22 mouse cellular contexts compared by ENCODE assay signal in the genomic region with DNA sequence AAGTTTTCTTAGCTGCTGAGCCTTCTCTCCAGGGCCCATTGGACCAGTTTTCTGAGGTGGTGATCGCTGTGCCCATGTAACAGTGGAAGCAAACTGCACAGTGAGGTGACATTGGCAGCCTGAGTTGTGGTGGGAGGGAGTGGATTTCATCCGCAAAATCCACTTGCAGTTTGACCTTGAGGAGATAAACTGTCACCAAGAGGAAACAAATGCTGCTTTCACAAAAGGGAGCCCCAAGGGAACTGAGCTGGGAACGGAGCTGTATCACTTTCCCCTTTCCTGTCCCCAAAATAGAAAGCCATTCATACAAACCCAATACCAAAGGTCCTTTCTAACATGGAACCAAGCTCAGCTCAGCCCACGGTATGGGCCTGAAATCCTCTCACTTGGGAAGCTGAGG. TPM values are rescaled to one million over a fixed set of nuclear protein-coding genes. Genes with fewer than 3 reads are reported as not detected.
DNase-seq lines count a peak whose midpoint lies in the region; ATAC-seq and TF ChIP-seq lines count a peak whose summit lies in the region.
"Had no signal": no experiment of that assay in that cellular context is flagged by ENCODE, and none has a peak within 500 bp of the region (broad histone marks: within the 10 kb centered on the region; RNA-seq: fewer than 3 reads in every experiment).

No protein-coding gene starts in this region.

- no peaks in the 10 kb centered on the region for H3K36me3 ChIP-seq in liver, postnatal 0 days (replicated peaks; ENCODE audit: insufficient read depth, low read length)
- no peaks in the 10 kb centered on the region for H3K36me3 ChIP-seq in liver, embryonic 12.5 days
- no peaks in the 10 kb centered on the region for H3K36me3 ChIP-seq in kidney, adult 2 months (ENCODE audit: control insufficient read depth, insufficient read depth, low read length)
- H3K36me3 ChIP-seq: forebrain, embryonic 10.5 days; heart, embryonic 10.5 days; heart, embryonic 13.5 days; hindbrain, embryonic 12.5 days; hindbrain, embryonic 15.5 days had no signal

- TF ChIP-seq EP300 in liver, postnatal 0 days (IDR thresholded peaks at IDR 0.05; ENCODE audit: low read depth) = no peak

- no peaks in the 10 kb centered on the region for H3K27me3 ChIP-seq in liver, postnatal 0 days (ENCODE audit: insufficient read depth, low read length)
- no peaks in the 10 kb centered on the region for H3K27me3 ChIP-seq in liver, embryonic 12.5 days (replicated peaks)
- no peaks in the 10 kb centered on the region for H3K27me3 ChIP-seq in kidney, adult 2 months (replicated peaks; ENCODE audit: control insufficient read depth, insufficient read depth, low read length)
- H3K27me3 ChIP-seq: forebrain, embryonic 13.5 days; heart, embryonic 13.5 days; hindbrain, embryonic 12.5 days; hindbrain, embryonic 15.5 days had no signal

- no peaks in the 10 kb centered on the region for H3K9me3 ChIP-seq in liver, postnatal 0 days (ENCODE audit: low read length)
- H3K9me3 ChIP-seq in liver, embryonic 12.5 days (replicated peaks) = no peaks in the 10 kb centered on the region
- H3K9me3 ChIP-seq: forebrain, embryonic 10.5 days; forebrain, embryonic 13.5 days; heart, embryonic 10.5 days; heart, embryonic 13.5 days; hindbrain, embryonic 12.5 days; hindbrain, embryonic 15.5 days had no signal

- H3K4me2 ChIP-seq in liver, postnatal 0 days (ENCODE audit: low read depth, low read length) = no peak overlapping the region
- no peak overlapping the region for H3K4me2 ChIP-seq in liver, embryonic 12.5 days
- H3K4me2 ChIP-seq: forebrain, embryonic 13.5 days; heart, embryonic 13.5 days; hindbrain, embryonic 12.5 days; hindbrain, embryonic 15.5 days had no signal

- no peak overlapping the region for H3K27ac ChIP-seq in liver, postnatal 0 days (ENCODE audit: low read depth)
- H3K27ac ChIP-seq in liver, embryonic 12.5 days = no peak overlapping the region
- H3K27ac ChIP-seq in kidney, adult 2 months (ENCODE audit: insufficient read depth, low read depth, low read length) = no peak overlapping the region
- H3K27ac ChIP-seq: forebrain, embryonic 10.5 days; forebrain, embryonic 13.5 days; heart, embryonic 10.5 days; heart, embryonic 13.5 days; hindbrain, embryonic 12.5 days; hindbrain, embryonic 15.5 days had no signal

- DNase-seq in adrenal gland, adult 2 months = peak; percentile 27
- no peak for DNase-seq in adrenal gland, adult 18-20 months (ENCODE audit: low spot score in 2 of 2)
- peak; percentile 92 for DNase-seq in heart, adult 11 months
- no peak for DNase-seq in heart, postnatal 4 days
- peak; percentile 11 for DNase-seq in liver, postnatal 0 days
- DNase-seq in kidney, adult 2 months = no peak
- DNase-seq: cerebellum, adult 18-20 months; cerebellum, adult 9-10 months; cerebellum, postnatal 14 days; gastrocnemius, postnatal 10 days; gastrocnemius, postnatal 36 days; heart, postnatal 14 days had no signal

- ATAC-seq in liver, postnatal 0 days = no peak
- ATAC-seq in liver, embryonic 12.5 days = no peak
- ATAC-seq: CD4-positive, CD25-positive, alpha-beta regulatory T cell, adult 4 months; forebrain, embryonic 13.5 days; forebrain, embryonic 16.5 days; intestine, postnatal 0 days had no signal

- WGBS in liver, postnatal 0 days (ENCODE audit: insufficient replicate concordance) = 44% methylated on average over 4 of the region's 4 CpGs
- WGBS in liver, embryonic 12.5 days (ENCODE audit: insufficient replicate concordance) = 58% methylated on average over 4 of the region's 4 CpGs
- WGBS in kidney, adult 2 months = 66% methylated on average over 4 of the region's 4 CpGs

- no peak overlapping the region for H3K9ac ChIP-seq in liver, postnatal 0 days (replicated peaks)
- no peak overlapping the region for H3K9ac ChIP-seq in liver, embryonic 12.5 days
- H3K9ac ChIP-seq: forebrain, embryonic 13.5 days; heart, embryonic 13.5 days; hindbrain, embryonic 12.5 days; hindbrain, embryonic 15.5 days had no signal

- no peak for TF ChIP-seq POLR2A in kidney, adult 2 months (IDR thresholded peaks at IDR 0.05; ENCODE audit: low read depth, low read length)

- H3K4me3 ChIP-seq in liver, postnatal 0 days (ENCODE audit: low read depth, low read length) = no peak overlapping the region
- H3K4me3 ChIP-seq in liver, embryonic 12.5 days = no peak overlapping the region
- no peak overlapping the region for H3K4me3 ChIP-seq in kidney, adult 2 months (ENCODE audit: insufficient read depth, low read depth, low read length)
- H3K4me3 ChIP-seq: forebrain, embryonic 10.5 days; forebrain, embryonic 13.5 days; heart, embryonic 10.5 days; heart, embryonic 13.5 days; hindbrain, embryonic 12.5 days; hindbrain, embryonic 15.5 days had no signal

- TF ChIP-seq CTCF in liver, postnatal 0 days (IDR thresholded peaks at IDR 0.05; ENCODE audit: low read depth) = no peak
- TF ChIP-seq CTCF in kidney, adult 2 months (conservative IDR thresholded peaks at IDR 0.05; ENCODE audit: insufficient read depth, insufficient read length, low read depth, low read length) = no peak

- 0 out of 2 replicates have a peak, but pooled peaks cover 6% of the 10 kb centered on the region for H3K4me1 ChIP-seq in liver, postnatal 0 days (ENCODE audit: insufficient read depth)
- H3K4me1 ChIP-seq in liver, embryonic 12.5 days = peaks cover 17% of the 10 kb centered on the region
- no peaks in the 10 kb centered on the region for H3K4me1 ChIP-seq in kidney, adult 2 months (ENCODE audit: control insufficient read depth, insufficient read depth, low read length)

RNA-seq across cellular contexts. Expression of a gene that starts 27.6 kb away (rescaled TPM):
- 10 to 100 TPM; 56.9 to 61.6 TPM for total RNA-seq in adrenal gland, adult 2 months (2021)
- polyA plus RNA-seq in adrenal gland, adult 2 months (2012; rRNA removed) = 59.3 and 60.1 TPM in 2 replicates
- total RNA-seq in adrenal gland, adult 18-20 months (2021) = 10 to 100 TPM; 42.0 to 73.4 TPM
- 10 to 100 TPM; 57.5 to 59.6 TPM for total RNA-seq in heart, postnatal 4 days (2021)
- 26.2 and 29.7 TPM in 2 replicates for polyA plus RNA-seq in liver, postnatal 0 days (2015; fragmentation: Nextera tagmentation; extraction: Ambion mirVana)
- polyA plus RNA-seq in liver, embryonic 12.5 days (2016; fragmentation: Nextera tagmentation; extraction: Ambion mirVana) = 38.5 and 39.0 TPM in 2 replicates
- polyA plus RNA-seq in kidney, adult 2 months (2012; rRNA removed) = 16.4 and 16.7 TPM in 2 replicates

RNA-seq across cellular contexts. Expression of a gene that starts 35.1 kb away (rescaled TPM):
- 10 to 100 TPM; 30.5 TPM for total RNA-seq in adrenal gland, adult 2 months (2021)
- 50.0 and 52.5 TPM in 2 replicates for polyA plus RNA-seq in adrenal gland, adult 2 months (2012; rRNA removed)
- 10 to 100 TPM; 29.6 to 33.1 TPM for total RNA-seq in adrenal gland, adult 18-20 months (2021)
- total RNA-seq in heart, postnatal 4 days (2021) = 10 to 100 TPM; 31.4 to 34.2 TPM
- polyA plus RNA-seq in liver, postnatal 0 days (2015; fragmentation: Nextera tagmentation; extraction: Ambion mirVana) = 14.6 and 16.6 TPM in 2 replicates
- 47.2 and 47.3 TPM in 2 replicates for polyA plus RNA-seq in liver, embryonic 12.5 days (2016; fragmentation: Nextera tagmentation; extraction: Ambion mirVana)
- polyA plus RNA-seq in kidney, adult 2 months (2012; rRNA removed) = 28.7 and 29.7 TPM in 2 replicates

RNA-seq across cellular contexts. Expression of a gene that starts 37.7 kb away (rescaled TPM):
- total RNA-seq in adrenal gland, adult 2 months (2021) = 10 to 100 TPM in 1 of 2 experiments, 1 to 10 TPM in 1; 6.2 to 17.2 TPM
- 46.0 and 60.2 TPM in 2 replicates for polyA plus RNA-seq in adrenal gland, adult 2 months (2012; rRNA removed)
- 1 to 10 TPM; 6.5 to 8.2 TPM for total RNA-seq in adrenal gland, adult 18-20 months (2021)
- total RNA-seq in heart, postnatal 4 days (2021) = 1 to 10 TPM in 1 of 2 experiments, under 1 TPM in 1; 0.90 to 1.1 TPM
- polyA plus RNA-seq in liver, postnatal 0 days (2015; fragmentation: Nextera tagmentation; extraction: Ambion mirVana) = 0.25 and 0.35 TPM in 2 replicates
- polyA plus RNA-seq in liver, embryonic 12.5 days (2016; fragmentation: Nextera tagmentation; extraction: Ambion mirVana) = 1.3 and 1.4 TPM in 2 replicates
- 11.6 and 15.1 TPM in 2 replicates for polyA plus RNA-seq in kidney, adult 2 months (2012; rRNA removed)

RNA-seq across cellular contexts. Expression of a gene that starts 53.0 kb away (rescaled TPM):
- total RNA-seq in adrenal gland, adult 2 months (2021) = 10 to 100 TPM; 20.1 to 27.6 TPM
- polyA plus RNA-seq in adrenal gland, adult 2 months (2012; rRNA removed) = 29.7 and 30.9 TPM in 2 replicates
- total RNA-seq in adrenal gland, adult 18-20 months (2021) = 10 to 100 TPM; 24.5 to 25.2 TPM
- 10 to 100 TPM; 13.3 to 14.8 TPM for total RNA-seq in heart, postnatal 4 days (2021)
- polyA plus RNA-seq in liver, postnatal 0 days (2015; fragmentation: Nextera tagmentation; extraction: Ambion mirVana) = 5.4 and 6.3 TPM in 2 replicates
- polyA plus RNA-seq in liver, embryonic 12.5 days (2016; fragmentation: Nextera tagmentation; extraction: Ambion mirVana) = 5.0 and 5.8 TPM in 2 replicates
- polyA plus RNA-seq in kidney, adult 2 months (2012; rRNA removed) = 28.1 and 30.3 TPM in 2 replicates

Comparison
In these comparisons a context has a peak if more than half of its experiments do, and no peak if none do; other contexts are left out.
1. DNase-seq: peak in adrenal gland, adult 2 months (single experiment), heart, adult 11 months (single experiment) and liver, postnatal 0 days (single experiment); none in adrenal gland, adult 18-20 months (0 of 2), heart, postnatal 4 days (single experiment) and kidney, adult 2 months (single experiment).